Mouse (Mus musculus): ENCODE data around the gene Fam83f. TPM values are rescaled to one million over a fixed set of nuclear protein-coding genes. Genes with fewer than 3 reads are reported as not detected.

The Fam83f gene
- polyA plus RNA-seq, 1 experiment from 2014 or later = 1.8 TPM

GRCm38 (mm10) chr15:80684786-80685602, 13.3 kb downstream of the Fam83f start:
- DNase-seq = no peak
- TF ChIP-seq CTCF (IDR thresholded peaks at IDR 0.05; ENCODE audit: low read depth) = no peak
- TF ChIP-seq EP300 (IDR thresholded peaks at IDR 0.05; ENCODE audit: low read depth) = no peak
- H3K4me1 ChIP-seq (ENCODE audit: insufficient read depth) = peaks cover 47% of the 10 kb centered on the region
- no peak overlapping the region for H3K4me2 ChIP-seq (ENCODE audit: low read depth, low read length)
- H3K9me3 ChIP-seq (ENCODE audit: low read length) = no peaks in the 10 kb centered on the region
- peak overlapping the region; percentile 63 for H3K27ac ChIP-seq (ENCODE audit: low read depth)
- no peak overlapping the region; the same call in 1 of the 2 replicates for H3K9ac ChIP-seq (replicated peaks)
- no peak overlapping the region for H3K4me3 ChIP-seq (ENCODE audit: low read depth, low read length)
- no peaks in the 10 kb centered on the region for H3K36me3 ChIP-seq (replicated peaks; ENCODE audit: insufficient read depth, low read length)
- 36% methylated on average over 8 of the region's 8 CpGs for WGBS (ENCODE audit: insufficient replicate concordance)
- no peaks in the 10 kb centered on the region for H3K27me3 ChIP-seq (ENCODE audit: insufficient read depth, low read length)
- peak; percentile 28; the same call in 1 of the 2 replicates for ATAC-seq

- peaks cover 46% of the 10 kb centered on the region for H3K4me1 ChIP-seq (ENCODE audit: insufficient read depth)
- DNase-seq = no peak
- no peak for ATAC-seq
- no peaks in the 10 kb centered on the region for H3K9me3 ChIP-seq (ENCODE audit: low read length)
- no peak overlapping the region; the same call in 1 of the 2 replicates for H3K9ac ChIP-seq (replicated peaks)
- H3K36me3 ChIP-seq (replicated peaks; ENCODE audit: insufficient read depth, low read length) = no peaks in the 10 kb centered on the region
- H3K27me3 ChIP-seq (ENCODE audit: insufficient read depth, low read length) = no peaks in the 10 kb centered on the region
- no peak overlapping the region for H3K4me3 ChIP-seq (ENCODE audit: low read depth, low read length)
- WGBS (ENCODE audit: insufficient replicate concordance) = 64% methylated on average over 7 of the region's 7 CpGs
- H3K4me2 ChIP-seq (ENCODE audit: low read depth, low read length) = no peak overlapping the region
- no peak for TF ChIP-seq CTCF (IDR thresholded peaks at IDR 0.05; ENCODE audit: low read depth)
- H3K27ac ChIP-seq (ENCODE audit: low read depth) = no peak overlapping the region
These were observed 13.9 kb downstream of the Fam83f start for GRCm38 (mm10) chr15:80685603-80685895.

- no peaks in the 10 kb centered on the region for H3K9me3 ChIP-seq (ENCODE audit: low read length)
- H3K9ac ChIP-seq (replicated peaks) = no peak overlapping the region
- no peak overlapping the region for H3K4me3 ChIP-seq (ENCODE audit: low read depth, low read length)
- TF ChIP-seq EP300 (IDR thresholded peaks at IDR 0.05; ENCODE audit: low read depth) = no peak
- no peak for TF ChIP-seq CTCF (IDR thresholded peaks at IDR 0.05; ENCODE audit: low read depth)
- no peaks in the 10 kb centered on the region for H3K27me3 ChIP-seq (ENCODE audit: insufficient read depth, low read length)
- H3K27ac ChIP-seq (ENCODE audit: low read depth) = no peak overlapping the region
- no peak for DNase-seq
- peaks cover 21% of the 10 kb centered on the region for H3K4me1 ChIP-seq (ENCODE audit: insufficient read depth)
- no peaks in the 10 kb centered on the region for H3K36me3 ChIP-seq (replicated peaks; ENCODE audit: insufficient read depth, low read length)
- no peak overlapping the region for H3K4me2 ChIP-seq (ENCODE audit: low read depth, low read length)
- no peak for ATAC-seq
- 42% methylated on average over 7 of the region's 7 CpGs for whole genome bisulfite sequencing (ENCODE audit: insufficient replicate concordance)
These were observed 16.9 kb downstream of the Fam83f start for GRCm38 (mm10) chr15:80688536-80688935.

- H3K9ac ChIP-seq (replicated peaks) = no peak overlapping the region
- H3K4me1 ChIP-seq (ENCODE audit: insufficient read depth) = peaks cover 6% of the 10 kb centered on the region; the same call in 1 of the 2 replicates
- H3K4me2 ChIP-seq (ENCODE audit: low read depth, low read length) = no peak overlapping the region
- ATAC-seq (no peak), DNase-seq (no peak)
- no peaks in the 10 kb centered on the region for H3K36me3 ChIP-seq (replicated peaks; ENCODE audit: insufficient read depth, low read length)
- no peak overlapping the region for H3K4me3 ChIP-seq (ENCODE audit: low read depth, low read length)
- H3K27me3 ChIP-seq (ENCODE audit: insufficient read depth, low read length) = no peaks in the 10 kb centered on the region
- no peak overlapping the region for H3K27ac ChIP-seq (ENCODE audit: low read depth)
- TF ChIP-seq EP300 (IDR thresholded peaks at IDR 0.05; ENCODE audit: low read depth) (no peak), CTCF (IDR thresholded peaks at IDR 0.05; ENCODE audit: low read depth) (no peak)
- 63% methylated on average over 3 of the region's 3 CpGs for WGBS (ENCODE audit: insufficient replicate concordance)
- H3K9me3 ChIP-seq (ENCODE audit: low read length) = no peaks in the 10 kb centered on the region
These were observed 21.8 kb downstream of the Fam83f start for GRCm38 (mm10) chr15:80693492-80693891.

GRCm38 (mm10) chr15:80694125-80694910, 22.7 kb downstream of the Fam83f start:
- 0 out of 2 replicates have a peak, but pooled peaks cover 3% of the 10 kb centered on the region for H3K4me1 ChIP-seq (ENCODE audit: insufficient read depth)
- no peaks in the 10 kb centered on the region for H3K9me3 ChIP-seq (ENCODE audit: low read length)
- no peaks in the 10 kb centered on the region for H3K36me3 ChIP-seq (replicated peaks; ENCODE audit: insufficient read depth, low read length)
- H3K27ac ChIP-seq (ENCODE audit: low read depth) = no peak overlapping the region
- DNase-seq (peak; percentile 76), ATAC-seq (no peak)
- H3K27me3 ChIP-seq (ENCODE audit: insufficient read depth, low read length) = no peaks in the 10 kb centered on the region
- H3K4me2 ChIP-seq (ENCODE audit: low read depth, low read length) = no peak overlapping the region
- no peak overlapping the region for H3K9ac ChIP-seq (replicated peaks)
- no peak overlapping the region for H3K4me3 ChIP-seq (ENCODE audit: low read depth, low read length)
- TF ChIP-seq CTCF (IDR thresholded peaks at IDR 0.05; ENCODE audit: low read depth) (peak; percentile 85), EP300 (IDR thresholded peaks at IDR 0.05; ENCODE audit: low read depth) (no peak)
- WGBS (ENCODE audit: insufficient replicate concordance) = 35% methylated on average over 10 of the region's 11 CpGs

GRCm38 (mm10) chr15:80697564-80697963, 25.9 kb downstream of the Fam83f start:
- H3K9me3 ChIP-seq (ENCODE audit: low read length) = no peaks in the 10 kb centered on the region
- H3K4me1 ChIP-seq (ENCODE audit: insufficient read depth) = 0 out of 2 replicates have a peak, but pooled peaks cover 3% of the 10 kb centered on the region
- no peaks in the 10 kb centered on the region for H3K27me3 ChIP-seq (ENCODE audit: insufficient read depth, low read length)
- TF ChIP-seq CTCF (IDR thresholded peaks at IDR 0.05; ENCODE audit: low read depth) (no peak), EP300 (IDR thresholded peaks at IDR 0.05; ENCODE audit: low read depth) (no peak)
- no peak overlapping the region for H3K4me2 ChIP-seq (ENCODE audit: low read depth, low read length)
- H3K9ac ChIP-seq (replicated peaks) = no peak overlapping the region
- H3K36me3 ChIP-seq (replicated peaks; ENCODE audit: insufficient read depth, low read length) = no peaks in the 10 kb centered on the region
- DNase-seq (no peak), ATAC-seq (no peak; the same call in 1 of the 2 replicates)
- no peak overlapping the region for H3K27ac ChIP-seq (ENCODE audit: low read depth)
- WGBS (ENCODE audit: insufficient replicate concordance) = 25% methylated on average over 5 of the region's 5 CpGs
- H3K4me3 ChIP-seq (ENCODE audit: low read depth, low read length) = no peak overlapping the region
